Mouse (Mus musculus): ENCODE measurements around the gene Kdm2b. TPM values are rescaled to one million over a fixed set of nuclear protein-coding genes. Genes with fewer than 3 reads are reported as not detected.
A peak's percentile ranks its signal among the peaks of the same experiment; 100 is the strongest.

Kdm2b gene
- polyA plus RNA-seq, 1 experiment from 2014 or later = 88.1 TPM

GRCm38 (mm10) chr5:122894007-122894637 lies 95.5 kb downstream of the Kdm2b start:
- 90% methylated on average over 5 of the region's 5 CpGs for WGBS
- H3K4me1 ChIP-seq = peaks cover 29% of the 10 kb centered on the region

GRCm38 (mm10) chr5:122893270-122893669 lies 96.4 kb downstream of the Kdm2b start:
- WGBS = 95% methylated on average over 6 of the region's 6 CpGs
- peaks cover 39% of the 10 kb centered on the region for H3K36me3 ChIP-seq (replicated peaks)
- no peak overlapping the region for H3K27ac ChIP-seq (replicated peaks)
- no peak for DNase-seq (ENCODE audit: low spot score)
- H3K27me3 ChIP-seq (replicated peaks; ENCODE audit: low read depth, poor library complexity, severe bottlenecking) = no peaks in the 10 kb centered on the region
- peaks cover 27% of the 10 kb centered on the region for H3K4me1 ChIP-seq
- no peak overlapping the region for H3K4me3 ChIP-seq
- no peaks in the 10 kb centered on the region for H3K9me3 ChIP-seq

More at GRCm38 (mm10) chr5:122894007-122894637, 95.5 kb downstream of the Kdm2b start:
- peaks cover 33% of the 10 kb centered on the region for H3K36me3 ChIP-seq (replicated peaks)
- peak; percentile 63 for DNase-seq (ENCODE audit: low spot score)
- no peak overlapping the region for H3K27ac ChIP-seq (replicated peaks)
- no peaks in the 10 kb centered on the region for H3K27me3 ChIP-seq (replicated peaks; ENCODE audit: low read depth, poor library complexity, severe bottlenecking)
- H3K9me3 ChIP-seq = no peaks in the 10 kb centered on the region
- H3K4me3 ChIP-seq = no peak overlapping the region

DNA sequence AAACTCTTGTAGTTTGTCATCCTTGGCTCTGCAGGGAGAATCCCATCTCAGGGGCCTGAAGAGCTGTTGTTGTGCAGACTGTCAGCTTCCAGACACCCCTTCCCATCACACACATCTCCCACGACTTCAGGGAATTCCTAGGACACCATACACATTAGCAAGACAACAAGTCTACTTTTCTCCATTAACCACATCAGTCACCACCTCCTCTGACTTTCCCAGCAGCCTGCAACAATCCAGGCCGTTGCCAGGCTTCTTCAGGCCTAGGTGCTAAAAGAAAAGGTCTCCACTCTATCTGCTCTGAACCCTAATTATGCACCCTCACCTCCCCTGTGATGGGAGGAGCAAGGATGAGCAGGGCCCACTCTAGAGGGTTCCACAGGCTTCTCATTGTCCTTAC lies 99.2 kb downstream of the Kdm2b start:
- no peak for DNase-seq (ENCODE audit: low spot score)
- Histone ChIP-seq H3K9me3 (no peaks in the 10 kb centered on the region), H3K36me3 (replicated peaks) (peaks cover 50% of the 10 kb centered on the region), H3K4me3 (no peak overlapping the region), H3K27ac (replicated peaks) (no peak overlapping the region), H3K27me3 (replicated peaks; ENCODE audit: low read depth, poor library complexity, severe bottlenecking) (no peaks in the 10 kb centered on the region), H3K4me1 (peaks cover 22% of the 10 kb centered on the region)
- 79% methylated on average over 2 of the region's 2 CpGs for WGBS

DNA sequence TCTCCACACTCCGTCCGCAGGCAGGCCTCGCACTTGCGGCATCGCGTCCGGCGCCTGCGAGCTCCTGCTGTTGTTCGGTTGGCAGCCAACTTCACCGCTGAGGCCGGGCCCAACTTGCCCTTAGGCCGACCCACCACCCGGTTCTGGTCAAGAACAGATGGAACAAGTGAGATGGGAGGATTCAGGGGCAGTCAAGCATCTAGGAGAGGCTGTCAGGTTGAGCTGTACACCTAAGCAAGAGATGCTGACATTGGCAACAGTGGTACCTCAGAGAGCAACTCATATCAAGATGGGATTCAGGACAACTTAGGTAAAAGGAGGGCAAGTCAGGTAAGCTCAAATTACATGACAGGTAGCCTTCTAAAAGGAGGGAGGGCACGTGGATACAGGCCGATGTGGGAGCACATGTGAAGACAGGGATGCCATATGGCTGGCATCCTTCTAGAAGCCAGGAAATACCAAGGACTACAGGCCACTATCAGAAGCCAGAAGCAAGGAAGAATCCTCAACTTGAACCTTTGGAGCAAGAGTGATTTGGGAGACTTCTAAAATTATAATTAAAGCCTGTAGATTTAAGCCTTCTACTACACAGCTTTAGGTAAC lies 100.9 kb downstream of the Kdm2b start:
- 93% methylated on average over 16 of the region's 16 CpGs for WGBS
- peaks cover 63% of the 10 kb centered on the region for H3K36me3 ChIP-seq (replicated peaks)
- no peak overlapping the region for H3K27ac ChIP-seq (replicated peaks)

DNA sequence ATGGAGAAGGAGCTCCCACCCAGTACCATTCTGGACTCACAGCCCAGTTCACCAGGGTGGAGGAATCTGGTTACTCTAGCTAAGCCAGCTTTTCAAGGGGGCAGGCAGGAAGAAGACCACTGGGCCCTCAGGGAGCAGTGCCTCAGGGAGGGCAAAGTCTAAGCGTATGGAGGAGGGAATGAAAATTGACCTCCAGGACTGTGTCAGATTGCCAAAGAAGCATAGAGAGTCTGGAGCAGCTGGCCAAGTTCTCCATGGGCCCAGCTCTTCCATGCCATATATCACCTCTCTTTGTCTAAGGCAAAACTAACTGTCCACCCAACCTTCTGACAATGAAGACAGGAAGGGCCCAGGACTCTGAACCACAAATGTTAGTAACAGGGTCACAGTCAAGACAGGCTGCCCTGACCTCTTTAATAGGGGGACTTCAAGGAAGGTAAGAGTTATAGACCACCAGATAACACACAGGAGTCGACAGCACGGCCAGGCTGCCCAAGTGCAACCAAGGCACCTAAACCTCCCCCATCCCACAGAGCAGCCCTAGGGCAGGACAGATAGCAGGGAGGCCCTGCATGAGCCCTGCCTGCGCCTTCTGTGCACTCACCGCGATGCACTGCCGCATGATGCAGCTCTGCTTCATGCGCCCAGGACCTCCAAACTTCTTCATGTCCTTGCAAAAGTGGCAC lies 101.6 kb downstream of the Kdm2b start:
- no peak for DNase-seq (ENCODE audit: low spot score)
- H3K36me3 ChIP-seq (replicated peaks) = peaks cover 64% of the 10 kb centered on the region
- 83% methylated on average over 8 of the region's 8 CpGs for WGBS
- peaks cover 19% of the 10 kb centered on the region for H3K4me1 ChIP-seq
- no peaks in the 10 kb centered on the region for H3K27me3 ChIP-seq (replicated peaks; ENCODE audit: low read depth, poor library complexity, severe bottlenecking)
- H3K27ac ChIP-seq (replicated peaks) = 0 out of 2 replicates have a peak overlapping the region, but pooled peaks have one; percentile 10
- no peak overlapping the region for H3K4me3 ChIP-seq
- H3K9me3 ChIP-seq = no peaks in the 10 kb centered on the region

More for the DNA sequence above, 100.9 kb downstream of the Kdm2b start:
- no peak for DNase-seq (ENCODE audit: low spot score)
- H3K9me3 ChIP-seq = no peaks in the 10 kb centered on the region
- H3K27me3 ChIP-seq (replicated peaks; ENCODE audit: low read depth, poor library complexity, severe bottlenecking) = no peaks in the 10 kb centered on the region
- no peak overlapping the region for H3K4me3 ChIP-seq
- peaks cover 19% of the 10 kb centered on the region for H3K4me1 ChIP-seq

GRCm38 (mm10) chr5:122887033-122887432 lies 102.6 kb downstream of the Kdm2b start:
- no peak for DNase-seq (ENCODE audit: low spot score)
- WGBS = 95% methylated on average over 9 of the region's 9 CpGs
- peaks cover 66% of the 10 kb centered on the region for H3K36me3 ChIP-seq (replicated peaks)
- H3K4me1 ChIP-seq = peaks cover 19% of the 10 kb centered on the region
- H3K27me3 ChIP-seq (replicated peaks; ENCODE audit: low read depth, poor library complexity, severe bottlenecking) = no peaks in the 10 kb centered on the region
- H3K9me3 ChIP-seq = no peaks in the 10 kb centered on the region
- H3K4me3 ChIP-seq = no peak overlapping the region
- no peak overlapping the region for H3K27ac ChIP-seq (replicated peaks)

GRCm38 (mm10) chr5:122884594-122885348 lies 104.9 kb downstream of the Kdm2b start:
- WGBS = 92% methylated on average over 7 of the region's 7 CpGs
- no peak for DNase-seq (ENCODE audit: low spot score)
- Histone ChIP-seq H3K4me1 (peaks cover 19% of the 10 kb centered on the region), H3K27me3 (replicated peaks; ENCODE audit: low read depth, poor library complexity, severe bottlenecking) (no peaks in the 10 kb centered on the region), H3K27ac (replicated peaks) (no peak overlapping the region), H3K36me3 (replicated peaks) (peaks cover 73% of the 10 kb centered on the region), H3K9me3 (no peaks in the 10 kb centered on the region), H3K4me3 (no peak overlapping the region)

GRCm38 (mm10) chr5:122883652-122884235 lies 105.9 kb downstream of the Kdm2b start:
- DNase-seq (ENCODE audit: low spot score) = no peak
- H3K27ac ChIP-seq (replicated peaks) = no peak overlapping the region
- WGBS = 73% methylated on average over 2 of the region's 2 CpGs
- peaks cover 82% of the 10 kb centered on the region for H3K36me3 ChIP-seq (replicated peaks)
- H3K27me3 ChIP-seq (replicated peaks; ENCODE audit: low read depth, poor library complexity, severe bottlenecking) = no peaks in the 10 kb centered on the region
- no peak overlapping the region for H3K4me3 ChIP-seq
- H3K9me3 ChIP-seq = no peaks in the 10 kb centered on the region
- H3K4me1 ChIP-seq = peaks cover 18% of the 10 kb centered on the region

- 89% methylated on average over 9 of the region's 9 CpGs for WGBS
- Histone ChIP-seq H3K4me3 (no peak overlapping the region), H3K36me3 (replicated peaks) (peaks cover 82% of the 10 kb centered on the region), H3K4me1 (peaks cover 13% of the 10 kb centered on the region), H3K27me3 (replicated peaks; ENCODE audit: low read depth, poor library complexity, severe bottlenecking) (no peaks in the 10 kb centered on the region), H3K9me3 (no peaks in the 10 kb centered on the region), H3K27ac (replicated peaks) (no peak overlapping the region)
- no peak for DNase-seq (ENCODE audit: low spot score)
Observed at GRCm38 (mm10) chr5:122883237-122883636, 106.4 kb downstream of the Kdm2b start.

DNA sequence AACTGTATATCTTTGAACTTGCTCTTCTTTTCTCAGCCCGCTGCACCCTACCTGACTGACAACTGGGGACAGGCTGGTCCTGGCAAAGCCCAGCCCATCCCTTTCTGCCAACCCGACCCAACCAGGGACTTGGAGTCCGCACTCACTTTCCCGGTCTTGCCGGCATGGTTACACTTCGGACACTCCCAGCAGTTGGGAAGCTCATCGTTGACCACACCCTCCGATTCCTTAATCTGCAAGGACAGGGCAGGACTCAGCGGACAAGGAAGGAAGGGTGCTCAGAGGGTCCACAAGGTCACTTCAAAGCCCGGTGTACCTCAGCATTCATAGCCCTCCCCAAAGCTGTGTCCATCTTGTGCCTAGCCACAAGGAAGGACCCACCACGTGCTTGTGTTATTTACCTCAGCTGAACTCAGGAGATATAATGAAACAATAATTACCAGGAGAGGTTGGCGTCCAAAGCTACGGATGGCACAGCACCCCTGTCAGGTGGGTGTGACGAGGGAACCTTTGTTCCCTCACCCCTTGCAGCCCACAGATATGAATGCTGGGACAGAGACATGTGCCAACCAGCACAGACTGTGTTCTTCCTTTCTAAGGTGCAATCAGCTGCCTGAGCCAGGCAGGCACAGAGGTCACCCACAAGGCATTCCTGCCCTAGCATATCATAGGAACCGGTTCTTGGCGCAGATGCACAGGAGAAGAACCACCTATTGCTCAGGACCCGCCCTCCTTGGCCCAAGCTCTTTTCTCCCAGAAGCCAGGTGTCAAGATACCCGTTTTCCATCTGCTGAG lies 107.2 kb downstream of the Kdm2b start:
- Histone ChIP-seq H3K4me3 (no peak overlapping the region), H3K9me3 (no peaks in the 10 kb centered on the region), H3K27me3 (replicated peaks; ENCODE audit: low read depth, poor library complexity, severe bottlenecking) (no peaks in the 10 kb centered on the region), H3K27ac (replicated peaks) (no peak overlapping the region), H3K36me3 (replicated peaks) (peaks cover 84% of the 10 kb centered on the region), H3K4me1 (peaks cover 7% of the 10 kb centered on the region; the same call in 1 of the 2 replicates)
- WGBS = 93% methylated on average over 18 of the region's 18 CpGs
- DNase-seq (ENCODE audit: low spot score) = no peak

DNA sequence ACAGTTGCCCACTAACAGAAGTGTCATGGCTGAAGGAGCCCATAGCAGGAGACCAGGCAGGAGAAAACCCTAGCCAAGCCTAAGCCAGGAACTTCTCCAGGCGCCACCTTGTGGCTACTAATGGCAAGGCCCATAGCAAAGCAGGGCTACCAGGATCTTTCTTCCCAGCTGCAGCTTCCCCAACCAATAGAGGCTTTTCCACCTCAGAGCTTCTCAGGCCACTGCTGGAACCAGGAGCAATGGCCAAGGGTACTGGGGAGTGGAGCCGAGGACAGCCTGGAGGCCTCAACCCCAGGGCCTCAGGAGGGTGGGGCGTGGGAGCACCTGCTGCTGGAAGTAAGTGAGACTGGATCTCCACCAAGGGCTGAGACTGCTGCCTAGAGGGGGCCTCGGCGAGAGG lies 108.3 kb downstream of the Kdm2b start:
- 62% methylated on average over 5 of the region's 5 CpGs for WGBS
- H3K36me3 ChIP-seq (replicated peaks) = peaks cover 91% of the 10 kb centered on the region
- peak; percentile 69 for DNase-seq (ENCODE audit: low spot score)
- H3K4me3 ChIP-seq = no peak overlapping the region
- H3K27ac ChIP-seq (replicated peaks) = no peak overlapping the region
- H3K9me3 ChIP-seq = no peaks in the 10 kb centered on the region
- H3K4me1 ChIP-seq = peaks cover 7% of the 10 kb centered on the region; the same call in 1 of the 2 replicates
- H3K27me3 ChIP-seq (replicated peaks; ENCODE audit: low read depth, poor library complexity, severe bottlenecking) = no peaks in the 10 kb centered on the region
